Mouse (Mus musculus): ENCODE measurements around the gene Lypd5.

- TF ChIP-seq POLR2A (IDR thresholded peaks at IDR 0.05; ENCODE audit: insufficient read depth, low read depth, low read length) (no peak), CTCF (IDR thresholded peaks at IDR 0.05) (no peak)
These were observed 10.8 kb upstream of the Lypd5 start for GRCm38 (mm10) chr7:24338241-24338640.

All from heart, adult 2 months (tissue).